Mouse (Mus musculus) layer of hippocampus, postnatal 36 days (tissue): ENCODE results near the gene Mak. TPM values are rescaled to one million over a fixed set of nuclear protein-coding genes. Genes with fewer than 3 reads are reported as not detected.

Source experiments
- DNase-seq, 2 experiments: peaks; one replicate each; pipeline ENCODE4 v3.0.0; 2022
- total RNA-seq, 2 experiments: library from RNA; stranded (reverse); gene quantifications; 2 replicates each; pipeline ENCODE4 v1.2.3; 2021

The Mak gene
- total RNA-seq, 2 experiments from 2014 or later, result 0.52 to 1.0 TPM

- DNase-seq, result no peak
Observed at GRCm38 (mm10) chr13:41071617-41072016, 7.9 kb downstream of the Mak start.

- no peak for DNase-seq
Observed at GRCm38 (mm10) chr13:41067618-41068017, 11.9 kb downstream of the Mak start.

GRCm38 (mm10) chr13:41051965-41052364, 27.5 kb downstream of the Mak start:
- no peak for DNase-seq

- DNase-seq, result no peak
Observed at GRCm38 (mm10) chr13:41047280-41047679, 32.2 kb downstream of the Mak start.

GRCm38 (mm10) chr13:41045901-41046300, 33.6 kb downstream of the Mak start:
- DNase-seq, result no peak

- DNase-seq, result no peak
Observed at GRCm38 (mm10) chr13:41042511-41042910, 37.0 kb downstream of the Mak start.

GRCm38 (mm10) chr13:41030098-41030497, 49.4 kb downstream of the Mak start:
- DNase-seq, result no peak

- no peak for DNase-seq
Observed at GRCm38 (mm10) chr13:41022099-41022498, 57.4 kb downstream of the Mak start.

GRCm38 (mm10) chr13:41021607-41022006, 57.9 kb downstream of the Mak start:
- no peak for DNase-seq

- DNase-seq, result no peak
Observed at GRCm38 (mm10) chr13:41020494-41020893, 59.0 kb downstream of the Mak start.

- DNase-seq, result no peak
Observed at GRCm38 (mm10) chr13:41018756-41019591, 60.5 kb downstream of the Mak start.

GRCm38 (mm10) chr13:41018236-41018635, 61.3 kb downstream of the Mak start:
- no peak for DNase-seq

GRCm38 (mm10) chr13:41017832-41018231, 61.7 kb downstream of the Mak start:
- no peak for DNase-seq

GRCm38 (mm10) chr13:41016797-41017405, 62.6 kb downstream of the Mak start:
- DNase-seq, result no peak

- DNase-seq, result peak; percentile 94
Observed at GRCm38 (mm10) chr13:41015829-41016634, 63.5 kb downstream of the Mak start, which contains the start of gene Tmem14c. Gene Tmem14c (plus strand): TSS chr13:41016292.

GRCm38 (mm10) chr13:41008946-41009345, 70.6 kb downstream of the Mak start:
- no peak for DNase-seq

- no peak for DNase-seq
Observed at GRCm38 (mm10) chr13:41008271-41008670, 71.2 kb downstream of the Mak start.

- DNase-seq, result no peak
Observed at GRCm38 (mm10) chr13:41006244-41006643, 73.3 kb downstream of the Mak start.

- DNase-seq, result no peak
Observed at GRCm38 (mm10) chr13:41002001-41002400, 77.5 kb downstream of the Mak start.

GRCm38 (mm10) chr13:41000926-41001639, 78.4 kb downstream of the Mak start, which contains the start of gene Pak1ip1:
Gene Pak1ip1 (plus strand): TSS chr13:41001023.
- DNase-seq, result peak; percentile 94 to 95

GRCm38 (mm10) chr13:41000140-41000925, 79.2 kb downstream of the Mak start:
- DNase-seq, result peak in 1 of 2 experiments; percentile 41
